Mouse (Mus musculus): ENCODE data around the gene Ccpg1.

Ccpg1 gene

DNA sequence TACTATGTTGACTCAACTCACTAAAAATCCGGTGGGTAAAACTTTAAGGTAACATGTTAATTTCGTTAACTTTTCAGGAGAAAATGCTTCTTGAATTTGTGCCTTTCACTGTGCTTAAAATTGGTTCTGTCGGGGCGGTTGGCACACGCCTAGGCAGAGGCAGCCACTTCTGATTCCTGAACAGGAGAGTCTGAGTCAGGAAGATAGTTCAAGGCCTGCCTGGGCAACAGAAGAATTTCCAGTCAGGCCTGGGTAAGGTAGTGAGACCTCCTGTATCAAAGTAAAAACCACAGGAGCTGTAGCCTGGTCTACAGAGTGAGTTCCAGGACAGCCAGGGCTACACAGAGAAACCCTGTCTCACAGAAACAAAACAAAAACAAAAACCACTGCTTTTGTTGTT, 7.3 kb downstream of the Ccpg1 start:
- in situ Hi-C loops (cut with MseI, MboI): no loop called here

DNA sequence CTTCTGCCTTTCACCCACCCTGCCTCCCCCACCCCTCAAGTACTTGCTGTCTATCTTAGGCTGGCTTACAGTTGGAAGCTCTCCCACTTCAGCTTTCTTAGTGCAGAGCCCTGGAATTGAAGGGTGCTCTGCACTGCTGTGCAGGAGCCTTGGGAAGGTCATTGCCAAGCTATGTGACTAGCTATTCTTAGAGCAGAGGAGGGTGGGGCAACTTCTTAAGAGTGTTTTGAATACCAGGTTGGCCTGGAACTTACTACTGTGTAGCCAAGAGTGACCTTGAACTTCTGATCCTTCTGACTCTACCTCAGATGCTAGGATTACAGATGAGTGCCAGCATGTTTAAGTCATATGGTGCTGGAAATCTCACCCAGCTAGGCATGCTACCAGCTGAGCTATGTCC, 10.9 kb downstream of the Ccpg1 start:
- in situ Hi-C loops (cut with MseI, MboI): no loop called here

- in situ Hi-C loops (cut with MseI, MboI): no loop called here
These were observed 11.6 kb downstream of the Ccpg1 start for GRCm38 (mm10) chr9:72996806-72997205.

DNA sequence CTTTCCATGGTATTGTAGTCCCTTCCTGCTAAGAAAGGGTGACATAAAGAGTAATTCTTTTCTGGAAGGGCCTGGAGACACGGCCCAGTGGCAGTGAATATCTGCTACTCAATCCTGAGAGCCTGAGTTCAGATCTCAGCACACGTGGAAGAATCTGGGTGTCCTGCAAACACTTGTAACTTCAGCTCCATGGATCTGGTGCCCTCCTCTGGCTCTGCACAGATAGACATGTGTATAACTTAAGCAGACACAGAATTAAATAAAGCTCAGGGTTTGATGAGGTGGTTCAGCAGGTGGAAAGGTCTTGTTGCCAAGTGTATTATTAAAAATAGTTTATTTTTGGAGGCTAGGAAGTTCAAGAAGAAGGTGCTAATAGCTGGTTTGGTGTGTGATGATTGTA, 15.3 kb downstream of the Ccpg1 start:
- in situ Hi-C loops (cut with MseI, MboI): no loop called here

DNA sequence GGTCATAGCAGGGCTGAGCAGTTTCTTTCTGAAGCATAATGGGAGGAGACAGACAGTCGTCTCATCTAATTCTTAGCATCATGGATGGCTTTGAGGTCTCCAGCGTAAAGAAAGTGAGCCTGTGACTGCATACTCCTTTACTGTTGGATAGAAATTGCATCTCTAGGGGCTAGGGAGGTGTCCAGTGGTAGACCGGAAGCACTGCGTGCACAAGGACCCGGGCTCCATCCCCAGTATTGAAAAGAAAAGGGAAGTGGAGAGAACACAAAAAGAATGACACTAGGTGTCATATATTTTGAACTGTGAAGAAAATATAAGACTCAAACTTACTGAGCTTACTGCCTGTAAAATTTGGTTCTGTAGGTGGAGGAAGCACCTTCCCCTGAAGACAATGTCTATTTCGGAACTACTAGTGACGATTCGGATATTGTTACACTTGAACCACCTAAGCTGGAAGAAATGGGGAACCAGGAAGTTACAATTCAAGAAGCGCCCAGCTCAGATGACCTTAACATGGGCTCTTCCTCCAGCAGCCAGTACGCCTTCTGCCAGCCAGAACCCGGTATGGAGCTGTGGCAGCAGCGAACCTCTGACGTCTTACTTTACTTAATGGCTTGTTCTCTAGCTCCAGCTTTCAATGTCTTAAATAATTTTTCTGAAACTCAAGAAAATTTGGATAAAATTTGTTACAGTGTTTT, 16.2 kb downstream of the Ccpg1 start:
- in situ Hi-C loops (cut with MseI, MboI): no loop called here

DNA sequence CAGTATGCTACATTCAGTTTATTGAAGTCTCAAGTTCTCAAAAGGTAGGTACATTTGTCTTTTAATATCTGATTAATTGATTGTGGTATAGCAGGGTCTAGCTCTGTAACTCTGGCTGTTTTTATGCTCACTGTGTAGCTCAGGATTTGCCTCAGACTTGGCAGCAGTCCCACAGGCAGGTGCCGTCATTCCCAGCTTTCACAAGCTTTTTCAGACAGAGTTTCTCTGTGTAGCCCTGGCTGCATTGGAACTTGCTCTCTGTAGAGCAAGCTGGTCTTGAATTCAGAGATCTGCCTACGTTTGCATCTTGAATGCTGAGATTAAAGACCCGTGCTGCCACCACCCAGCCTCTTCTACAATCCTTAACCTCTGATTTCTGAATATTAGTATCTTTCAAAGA, 16.9 kb downstream of the Ccpg1 start:
- in situ Hi-C loops (cut with MseI, MboI): no loop called here

DNA sequence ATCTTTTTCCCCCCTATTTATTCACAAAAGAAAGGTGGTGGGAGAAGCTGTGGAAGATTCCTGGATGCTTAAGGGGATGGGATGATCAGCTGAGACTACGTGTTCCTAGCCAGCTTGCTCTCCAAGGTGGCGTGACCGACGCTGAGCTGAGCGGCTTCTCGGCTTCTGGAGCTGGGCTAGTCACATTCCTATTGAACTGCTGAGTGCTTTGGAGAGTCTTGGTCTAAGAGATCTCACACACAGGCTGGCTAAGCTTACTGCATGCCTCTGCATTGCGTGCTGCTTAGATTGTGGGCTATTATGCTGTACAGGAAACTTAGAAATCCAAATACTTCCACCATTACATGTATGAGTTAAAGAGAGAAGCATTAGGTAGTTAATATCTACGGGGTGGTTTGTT, 18.8 kb downstream of the Ccpg1 start:
- in situ Hi-C loops (cut with MseI, MboI): no loop called here

DNA sequence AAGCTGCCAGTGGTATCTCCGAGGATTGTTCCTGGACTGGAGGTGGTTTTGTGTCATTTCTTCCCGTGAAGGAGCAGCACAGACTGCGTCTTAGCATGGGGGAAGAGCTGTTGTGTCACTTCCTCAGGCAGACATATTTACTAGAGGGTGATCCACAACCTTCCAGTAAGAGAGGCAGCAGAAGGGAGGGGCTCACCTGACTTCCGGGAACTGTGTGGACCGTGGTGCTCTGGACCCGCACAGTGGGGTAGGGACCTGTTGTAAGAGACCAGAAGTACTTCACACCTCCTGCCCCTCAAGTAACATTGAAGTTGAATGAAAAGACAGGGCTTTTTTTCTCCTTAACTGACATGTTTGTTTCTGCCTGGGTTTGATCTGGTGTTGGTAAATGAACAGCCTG, 19.9 kb downstream of the Ccpg1 start:
- in situ Hi-C loops (cut with MseI, MboI): no loop called here

GRCm38 (mm10) chr9:73006175-73006574, 20.9 kb downstream of the Ccpg1 start:
- in situ Hi-C loops (cut with MseI, MboI): no loop called here

DNA sequence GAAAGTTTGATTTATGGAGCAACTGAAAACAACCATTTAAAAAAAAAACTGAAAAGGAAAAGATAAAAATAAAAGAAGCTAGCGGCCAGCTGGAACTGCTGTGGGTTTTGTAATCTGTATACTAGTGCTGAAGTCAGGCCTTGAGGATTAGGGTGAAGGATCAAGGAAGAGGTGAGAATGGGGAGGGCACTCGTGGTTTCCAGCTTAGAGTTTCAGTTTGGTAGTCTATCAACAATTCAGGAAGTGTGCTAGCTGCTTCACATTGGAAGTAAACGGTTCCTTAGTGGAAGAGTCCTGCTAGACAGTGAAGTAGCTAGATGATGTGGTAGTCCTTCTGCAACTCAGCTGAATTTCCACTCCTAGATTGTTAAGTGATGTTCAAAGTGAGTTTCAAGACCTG, 23.2 kb downstream of the Ccpg1 start:
- in situ Hi-C loops (cut with MseI, MboI): no loop called here

GRCm38 (mm10) chr9:73012629-73013028, 27.4 kb downstream of the Ccpg1 start:
- in situ Hi-C loops (cut with MseI, MboI): no loop called here

DNA sequence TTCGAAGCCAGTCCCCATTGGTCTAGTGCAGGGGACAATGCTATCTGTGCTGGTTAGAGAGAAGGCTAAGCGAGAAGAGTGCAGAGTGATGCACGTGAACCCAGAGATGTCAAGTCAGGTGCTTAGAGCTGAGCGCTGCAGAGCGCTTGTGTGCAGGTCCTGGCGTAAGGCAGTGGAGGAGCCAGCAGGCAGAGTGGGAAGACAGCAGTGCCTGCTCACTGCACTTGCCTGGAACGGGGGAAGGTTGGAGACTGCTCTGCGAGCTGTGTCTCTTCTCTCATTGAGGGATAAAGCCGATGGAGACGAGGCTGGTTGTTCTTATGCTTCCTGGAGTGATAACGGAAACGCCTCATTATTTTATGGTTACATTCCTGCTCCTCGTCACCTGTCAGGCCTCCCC, 29.5 kb downstream of the Ccpg1 start:
- in situ Hi-C loops (cut with MseI, MboI): no loop called here

DNA sequence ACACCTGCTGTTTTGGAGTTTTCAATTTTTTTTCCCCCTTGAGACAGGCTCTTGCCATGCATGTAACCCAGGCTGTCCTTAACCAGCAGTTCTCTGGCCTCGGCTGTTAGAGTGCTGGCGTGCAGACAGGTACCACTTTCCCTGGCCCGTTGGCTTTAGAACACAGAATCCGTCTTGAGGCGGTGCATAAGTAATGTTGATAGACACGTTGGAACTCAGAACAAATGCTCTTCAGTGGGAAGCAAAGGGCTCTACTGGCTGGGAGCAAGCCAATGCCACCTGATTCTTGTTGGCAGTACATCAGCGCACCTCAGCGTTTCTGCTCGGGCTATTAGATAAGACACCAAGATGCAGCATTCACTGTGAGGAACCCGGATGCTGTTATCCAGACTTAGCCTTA, 34.6 kb downstream of the Ccpg1 start:
- in situ Hi-C loops (cut with MseI, MboI): no loop called here

DNA sequence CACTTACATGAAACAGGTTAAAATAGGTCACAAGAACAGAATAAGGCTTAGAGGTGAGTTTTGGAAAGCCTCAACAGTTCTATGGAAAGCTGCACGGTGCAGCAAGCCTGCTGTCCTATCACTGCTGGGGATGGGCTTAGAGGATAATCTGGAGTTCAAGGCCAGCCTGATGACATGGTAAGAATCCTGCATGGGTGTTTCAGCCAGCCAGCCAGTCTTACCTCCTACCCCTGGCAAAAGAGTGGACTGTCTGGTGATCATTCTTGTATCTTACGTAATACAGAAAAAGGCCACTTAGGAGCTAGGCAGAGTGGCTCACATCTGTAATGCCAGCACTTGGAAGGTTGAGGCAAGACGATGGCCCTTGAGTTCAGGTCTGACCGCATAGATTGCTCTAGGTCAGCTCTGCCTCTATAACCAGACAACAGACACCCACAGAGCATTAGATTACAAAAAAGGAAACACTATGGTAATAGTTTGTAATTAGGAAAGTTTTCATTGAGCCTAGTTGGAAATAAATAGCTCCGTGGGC, 35.4 kb downstream of the Ccpg1 start:
- in situ Hi-C loops (cut with MseI, MboI): no loop called here

DNA sequence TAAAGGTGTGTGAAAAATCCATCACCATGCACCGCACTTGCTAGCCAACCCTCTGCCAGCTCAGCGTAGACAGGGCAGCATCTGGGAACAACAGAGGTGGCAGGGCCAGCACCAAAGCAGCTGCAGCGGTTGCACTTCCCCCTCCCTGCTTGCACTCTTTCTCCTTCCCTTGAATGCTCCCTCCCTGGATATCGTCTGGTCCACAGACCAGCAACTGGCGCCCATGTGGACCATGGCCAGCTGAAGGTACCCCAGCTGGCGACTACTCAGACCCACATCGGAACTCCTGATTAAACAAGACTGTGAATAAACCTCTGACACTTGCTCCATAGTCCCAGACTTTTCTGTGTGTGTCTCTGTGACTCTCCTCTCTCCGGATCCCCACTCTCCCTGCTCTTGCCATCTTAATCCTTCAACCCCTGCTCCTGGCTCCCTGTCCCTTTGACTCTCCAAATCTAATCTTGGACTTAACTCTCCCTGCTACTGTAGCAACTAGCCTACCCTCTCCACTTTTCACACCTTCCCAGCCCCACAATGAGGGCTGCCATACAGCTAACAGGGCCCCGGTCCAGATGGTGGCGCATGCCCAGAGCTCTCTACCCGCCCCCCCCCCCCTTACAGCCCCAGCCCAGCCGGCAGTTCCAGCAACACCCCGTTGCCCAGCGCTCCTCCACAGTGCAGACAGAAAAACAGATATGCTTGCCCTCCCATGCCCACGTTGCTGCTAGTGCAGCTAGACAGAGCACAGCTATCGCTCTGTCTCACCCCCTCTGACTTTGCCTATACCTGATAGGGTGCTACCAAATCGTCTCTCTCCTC, 40.8 kb downstream of the Ccpg1 start:
- in situ Hi-C loops (cut with MseI, MboI): no loop called here

DNA sequence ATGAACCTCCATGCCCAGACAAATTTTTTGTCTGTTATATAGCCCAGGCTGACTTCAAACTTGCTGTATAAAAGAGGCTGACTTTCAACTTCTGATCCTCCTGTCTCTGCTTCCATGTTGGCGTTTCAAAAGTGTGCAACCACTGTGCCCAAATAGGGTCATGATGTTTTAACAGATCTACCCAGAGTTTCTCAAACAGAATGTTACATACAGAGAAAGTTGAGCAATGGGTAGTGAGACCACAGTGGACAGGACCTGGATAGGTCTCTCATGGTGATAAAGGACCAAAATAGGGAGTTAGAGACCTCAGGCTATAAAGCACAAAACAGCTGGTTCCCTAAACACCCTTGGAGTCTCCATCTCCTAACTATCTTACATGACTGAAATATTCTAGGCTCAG, 45.2 kb downstream of the Ccpg1 start:
- in situ Hi-C loops (cut with MseI, MboI): no loop called here

GRCm38 (mm10) chr9:73031421-73031820, 46.2 kb downstream of the Ccpg1 start:
- in situ Hi-C loops (cut with MseI, MboI): no loop called here

GRCm38 (mm10) chr9:73033406-73033805, 48.2 kb downstream of the Ccpg1 start:
- in situ Hi-C loops (cut with MseI, MboI): no loop called here

- in situ Hi-C loops (cut with MseI, MboI): no loop called here
These were observed 54.2 kb downstream of the Ccpg1 start for GRCm38 (mm10) chr9:73039222-73039945.

DNA sequence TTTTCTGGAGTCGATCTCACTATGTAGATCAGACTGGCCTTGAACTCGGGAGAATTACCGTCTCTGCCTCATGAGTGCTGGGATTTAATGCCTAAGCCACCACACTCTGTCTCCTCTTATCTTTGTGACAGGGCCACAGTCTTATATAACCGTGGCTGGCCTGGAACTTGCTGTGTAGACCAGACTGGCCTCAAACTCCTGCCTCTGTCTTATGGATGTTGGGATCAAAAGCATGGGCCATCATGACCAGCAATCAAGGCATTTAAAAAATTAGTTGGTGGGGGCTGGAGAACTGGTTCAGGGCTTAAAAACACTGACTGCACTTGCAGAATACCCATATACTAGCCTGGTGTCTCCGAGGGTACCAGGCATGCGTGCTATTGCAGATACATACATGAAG, 54.9 kb downstream of the Ccpg1 start, which contains the start of gene Pigb:
TSS of gene Pigb (minus strand) at position 299 of the 400 bp plus-strand sequence.
- in situ Hi-C loops (cut with MseI, MboI): loop anchor here in 1 of 2 experiments (5.0 kb wide), 1 partner anchor 52 kb away; no protein-coding TSS in a partner anchor

DNA sequence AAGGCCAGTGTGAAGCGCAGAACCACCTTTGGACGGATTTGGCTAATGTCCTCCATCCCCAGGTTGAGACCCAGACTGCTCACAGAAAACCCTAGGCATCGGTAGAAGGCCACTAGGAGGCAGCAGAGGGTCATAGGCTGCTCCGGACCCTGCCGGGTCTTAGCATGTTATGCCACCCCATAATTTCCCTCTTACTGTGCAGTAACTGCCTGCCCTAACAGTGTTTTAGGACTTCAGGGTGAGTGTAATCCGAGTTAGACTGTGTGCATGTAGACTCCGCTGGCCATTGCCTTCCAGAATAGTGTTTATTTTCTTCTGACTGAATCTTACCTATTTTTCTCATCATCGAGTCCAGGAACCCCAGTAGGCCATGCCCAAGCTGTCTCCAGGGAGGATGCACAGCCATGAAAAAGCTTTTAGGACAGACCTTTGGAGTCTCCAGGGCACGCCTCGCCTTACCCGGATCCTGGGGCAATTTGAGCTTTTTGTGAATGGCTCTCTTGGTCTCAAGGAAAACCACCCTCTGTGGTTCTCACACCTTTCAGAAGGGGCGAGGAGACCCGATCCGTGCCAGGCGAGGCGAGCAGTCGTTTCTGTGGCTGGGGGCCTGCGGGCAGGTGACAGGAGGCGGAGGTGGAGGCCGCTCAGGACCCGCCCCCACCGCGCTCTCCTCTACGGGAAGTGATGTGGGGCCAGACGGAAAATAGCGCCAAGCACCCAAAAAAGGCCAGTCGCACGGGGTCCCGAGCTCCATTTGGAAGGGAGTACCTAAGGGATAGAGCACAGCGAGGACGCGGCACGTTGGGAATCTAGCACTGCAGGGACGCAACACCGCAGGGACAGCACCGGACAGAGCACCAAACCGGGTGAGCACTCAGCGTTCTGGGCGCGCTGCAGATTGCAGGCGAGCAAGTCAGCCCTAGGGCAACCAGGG, 59.2 kb downstream of the Ccpg1 start, which contains the start of gene Rab27a:
TSS of gene Rab27a (plus strand) at position 709 of the 934 bp plus-strand sequence.
- in situ Hi-C loops (cut with MseI, MboI): loop anchor here (5.0 kb wide), 2 partner anchors 43 to 48 kb away; no protein-coding TSS in a partner anchor

All from mouse trophoblast stem cell (cell line).